Mouse (Mus musculus): ENCODE measurements at regions not wholly inside any gene's neighbourhood (a gene's known extent, or its start where the extent isn't known, plus 50 kb on each side); places are given as distances from the start of the nearest gene placed in this dataset.

GRCm38 (mm10) chr17:64489769-64490335, 110.7 kb upstream of the Man2a1 start:
- no peak for TF ChIP-seq CTCF (IDR thresholded peaks at IDR 0.05; ENCODE audit: low read depth)
- H3K36me3 ChIP-seq (ENCODE audit: control insufficient read depth, insufficient read depth, low read length), result no peaks in the 10 kb centered on the region
- no peaks in the 10 kb centered on the region for H3K27me3 ChIP-seq (ENCODE audit: control insufficient read depth, insufficient read depth, low read length)
- no peaks in the 10 kb centered on the region for H3K9me3 ChIP-seq (ENCODE audit: control insufficient read depth, low read length)
- H3K4me1 ChIP-seq (replicated peaks; ENCODE audit: control insufficient read depth, insufficient read depth), result no peaks in the 10 kb centered on the region
- ATAC-seq (ENCODE audit: low FRiP score, low TSS enrichment), result no peak
- no peak overlapping the region for H3K4me3 ChIP-seq (ENCODE audit: low read depth, low read length)
- no peak overlapping the region for H3K4me2 ChIP-seq (replicated peaks; ENCODE audit: low read depth)
- 91% methylated on average over 2 of the region's 2 CpGs for WGBS
- DNase-seq (ENCODE audit: low spot score), result no peak
- no peak overlapping the region for H3K9ac ChIP-seq (ENCODE audit: low read length)
- no peak overlapping the region for H3K27ac ChIP-seq (replicated peaks)

GRCm38 (mm10) chr17:64490664-64491063, 109.9 kb upstream of the Man2a1 start:
- no peak for DNase-seq (ENCODE audit: low spot score)
- Histone ChIP-seq H3K27me3 (ENCODE audit: control insufficient read depth, insufficient read depth, low read length) (no peaks in the 10 kb centered on the region), H3K9me3 (ENCODE audit: control insufficient read depth, low read length) (no peaks in the 10 kb centered on the region), H3K36me3 (ENCODE audit: control insufficient read depth, insufficient read depth, low read length) (no peaks in the 10 kb centered on the region), H3K4me3 (ENCODE audit: low read depth, low read length) (no peak overlapping the region), H3K9ac (ENCODE audit: low read length) (no peak overlapping the region), H3K4me2 (replicated peaks; ENCODE audit: low read depth) (no peak overlapping the region), H3K27ac (replicated peaks) (no peak overlapping the region), H3K4me1 (replicated peaks; ENCODE audit: control insufficient read depth, insufficient read depth) (no peaks in the 10 kb centered on the region)
- TF ChIP-seq CTCF (IDR thresholded peaks at IDR 0.05; ENCODE audit: low read depth), result no peak
- TF ChIP-seq EP300 (optimal IDR thresholded peaks at IDR 0.05), result no peak
- no peak for ATAC-seq (ENCODE audit: low FRiP score, low TSS enrichment)
- WGBS, result 83% methylated on average over 7 of the region's 7 CpGs

GRCm38 (mm10) chr17:64491922-64492353, 108.6 kb upstream of the Man2a1 start:
- H3K4me3 ChIP-seq (ENCODE audit: low read depth, low read length), result no peak overlapping the region
- no peak overlapping the region for H3K27ac ChIP-seq (replicated peaks)
- H3K36me3 ChIP-seq (ENCODE audit: control insufficient read depth, insufficient read depth, low read length), result no peaks in the 10 kb centered on the region
- no peaks in the 10 kb centered on the region for H3K4me1 ChIP-seq (replicated peaks; ENCODE audit: control insufficient read depth, insufficient read depth)
- peak; percentile 93 for ATAC-seq (ENCODE audit: low FRiP score, low TSS enrichment)
- H3K9ac ChIP-seq (ENCODE audit: low read length), result no peak overlapping the region
- no peak overlapping the region for H3K4me2 ChIP-seq (replicated peaks; ENCODE audit: low read depth)
- no peaks in the 10 kb centered on the region for H3K27me3 ChIP-seq (ENCODE audit: control insufficient read depth, insufficient read depth, low read length)
- WGBS, result 38% methylated on average over 7 of the region's 10 CpGs
- H3K9me3 ChIP-seq (ENCODE audit: control insufficient read depth, low read length), result no peaks in the 10 kb centered on the region
- no peak for TF ChIP-seq EP300 (optimal IDR thresholded peaks at IDR 0.05)
- no peak for TF ChIP-seq CTCF (IDR thresholded peaks at IDR 0.05; ENCODE audit: low read depth)
- peak; percentile 73 for DNase-seq (ENCODE audit: low spot score)

- Histone ChIP-seq H3K27ac (replicated peaks) (no peak overlapping the region), H3K4me2 (replicated peaks; ENCODE audit: low read depth) (no peak overlapping the region), H3K9me3 (ENCODE audit: control insufficient read depth, low read length) (no peaks in the 10 kb centered on the region), H3K9ac (ENCODE audit: low read length) (no peak overlapping the region), H3K27me3 (ENCODE audit: control insufficient read depth, insufficient read depth, low read length) (no peaks in the 10 kb centered on the region), H3K36me3 (ENCODE audit: control insufficient read depth, insufficient read depth, low read length) (no peaks in the 10 kb centered on the region), H3K4me1 (replicated peaks; ENCODE audit: control insufficient read depth, insufficient read depth) (no peaks in the 10 kb centered on the region), H3K4me3 (ENCODE audit: low read depth, low read length) (no peak overlapping the region)
- TF ChIP-seq EP300 (optimal IDR thresholded peaks at IDR 0.05), result no peak
- TF ChIP-seq CTCF (IDR thresholded peaks at IDR 0.05; ENCODE audit: low read depth), result peak; percentile 66
- peak; percentile 32 for ATAC-seq (ENCODE audit: low FRiP score, low TSS enrichment)
- WGBS, result 46% methylated on average over 7 of the region's 9 CpGs
- peak; percentile 68 for DNase-seq (ENCODE audit: low spot score)
These were observed 107.8 kb upstream of the Man2a1 start for GRCm38 (mm10) chr17:64492614-64493269.

GRCm38 (mm10) chr17:64499281-64499997, 101.1 kb upstream of the Man2a1 start:
- H3K4me1 ChIP-seq (replicated peaks; ENCODE audit: control insufficient read depth, insufficient read depth), result no peaks in the 10 kb centered on the region
- H3K27me3 ChIP-seq (ENCODE audit: control insufficient read depth, insufficient read depth, low read length), result no peaks in the 10 kb centered on the region
- TF ChIP-seq EP300 (optimal IDR thresholded peaks at IDR 0.05), result no peak
- TF ChIP-seq CTCF (IDR thresholded peaks at IDR 0.05; ENCODE audit: low read depth), result peak; percentile 76
- no peak overlapping the region for H3K4me3 ChIP-seq (ENCODE audit: low read depth, low read length)
- no peak overlapping the region for H3K27ac ChIP-seq (replicated peaks)
- ATAC-seq (ENCODE audit: low FRiP score, low TSS enrichment) (no peak), DNase-seq (ENCODE audit: low spot score) (peak; percentile 64)
- H3K4me2 ChIP-seq (replicated peaks; ENCODE audit: low read depth), result 0 out of 2 replicates have a peak overlapping the region, but pooled peaks have one; percentile 17
- no peak overlapping the region for H3K9ac ChIP-seq (ENCODE audit: low read length)
- WGBS, result 55% methylated on average over 15 of the region's 15 CpGs
- H3K36me3 ChIP-seq (ENCODE audit: control insufficient read depth, insufficient read depth, low read length), result no peaks in the 10 kb centered on the region
- H3K9me3 ChIP-seq (ENCODE audit: control insufficient read depth, low read length), result no peaks in the 10 kb centered on the region

- no peak for ATAC-seq (ENCODE audit: low FRiP score, low TSS enrichment)
- H3K36me3 ChIP-seq (ENCODE audit: control insufficient read depth, insufficient read depth, low read length), result no peaks in the 10 kb centered on the region
- no peak overlapping the region for H3K4me2 ChIP-seq (replicated peaks; ENCODE audit: low read depth)
- H3K27ac ChIP-seq (replicated peaks), result no peak overlapping the region
- H3K27me3 ChIP-seq (ENCODE audit: control insufficient read depth, insufficient read depth, low read length), result no peaks in the 10 kb centered on the region
- H3K9me3 ChIP-seq (ENCODE audit: control insufficient read depth, low read length), result no peaks in the 10 kb centered on the region
- no peak for DNase-seq (ENCODE audit: low spot score)
- H3K9ac ChIP-seq (ENCODE audit: low read length), result no peak overlapping the region
- H3K4me3 ChIP-seq (ENCODE audit: low read depth, low read length), result no peak overlapping the region
- H3K4me1 ChIP-seq (replicated peaks; ENCODE audit: control insufficient read depth, insufficient read depth), result no peaks in the 10 kb centered on the region
- WGBS, result 84% methylated on average over 2 of the region's 2 CpGs
- TF ChIP-seq CTCF (IDR thresholded peaks at IDR 0.05; ENCODE audit: low read depth), result no peak
- TF ChIP-seq EP300 (optimal IDR thresholded peaks at IDR 0.05), result no peak
These were observed 98.2 kb upstream of the Man2a1 start for GRCm38 (mm10) chr17:64502376-64502775.
